Mouse (Mus musculus): ENCODE measurements at regions not wholly inside any gene's neighbourhood (a gene's known extent, or its start where the extent isn't known, plus 50 kb on each side); places are given as distances from the start of the nearest gene placed in this dataset.

DNA sequence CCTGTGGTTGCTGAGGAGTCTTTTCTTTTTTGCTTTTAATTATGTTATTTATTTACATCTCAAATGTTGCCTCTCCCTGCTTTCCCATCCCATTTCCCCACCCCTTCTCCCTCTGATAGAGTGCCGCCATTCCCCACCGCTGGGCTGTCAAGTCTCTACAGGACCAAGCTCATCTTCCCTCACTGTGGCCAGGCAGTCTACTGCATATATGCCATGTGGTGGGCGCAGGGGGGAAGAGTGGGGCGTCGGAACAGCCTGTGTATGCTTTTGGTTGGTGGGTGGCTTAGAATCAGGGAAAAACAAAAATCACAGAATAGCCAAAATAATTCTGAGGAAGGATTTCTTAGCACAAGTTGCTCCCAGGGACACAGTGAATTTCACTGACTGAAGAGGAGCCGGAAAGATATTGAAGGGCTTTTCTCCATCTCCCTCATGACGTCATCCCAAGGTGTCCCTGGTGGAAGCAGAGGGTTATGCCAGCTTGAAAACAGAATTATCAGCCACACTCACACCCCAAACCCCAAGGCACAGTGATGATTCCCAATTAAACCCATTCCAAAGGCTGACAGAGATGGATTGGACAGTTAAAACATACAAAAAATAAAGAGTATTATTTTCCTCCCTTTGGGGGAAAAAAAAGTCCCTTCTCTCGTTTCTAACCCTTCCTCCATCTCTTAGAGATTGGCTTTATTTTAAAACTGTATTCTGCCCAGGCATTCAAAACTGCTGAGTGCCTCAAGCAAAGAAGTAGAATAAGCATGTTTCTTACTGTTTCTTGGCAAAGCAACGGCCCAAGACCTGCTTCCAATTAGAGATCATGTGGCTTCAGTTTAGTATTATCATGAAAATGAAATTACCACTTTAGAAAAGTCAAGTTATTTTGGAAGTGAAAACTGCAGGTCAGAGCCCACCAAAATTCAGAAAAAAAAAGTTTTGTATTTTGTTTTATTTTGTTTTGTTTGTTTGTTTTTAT, 232.0 kb downstream of the Clic5 start:
- no peak for DNase-seq

DNA sequence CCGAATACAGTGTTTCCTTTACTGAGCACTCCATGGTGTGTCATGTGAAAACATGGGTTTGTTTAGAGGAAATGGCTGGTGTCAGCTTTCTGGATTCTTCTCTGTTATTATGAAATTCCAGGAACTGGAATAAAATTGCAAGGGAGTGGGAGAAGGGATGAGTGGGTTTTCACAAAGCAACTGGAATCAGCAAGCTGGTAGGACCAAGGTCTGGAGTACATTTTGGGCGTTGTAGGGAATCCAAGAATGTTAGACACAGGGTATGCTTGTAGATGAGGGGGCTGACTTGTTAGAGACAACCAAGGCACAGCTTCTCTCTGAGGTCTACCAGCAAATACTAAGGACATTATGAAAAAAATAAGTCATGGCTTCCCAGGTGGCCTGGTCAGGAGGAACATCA, 233.8 kb downstream of the Clic5 start:
- no peak for DNase-seq

DNA sequence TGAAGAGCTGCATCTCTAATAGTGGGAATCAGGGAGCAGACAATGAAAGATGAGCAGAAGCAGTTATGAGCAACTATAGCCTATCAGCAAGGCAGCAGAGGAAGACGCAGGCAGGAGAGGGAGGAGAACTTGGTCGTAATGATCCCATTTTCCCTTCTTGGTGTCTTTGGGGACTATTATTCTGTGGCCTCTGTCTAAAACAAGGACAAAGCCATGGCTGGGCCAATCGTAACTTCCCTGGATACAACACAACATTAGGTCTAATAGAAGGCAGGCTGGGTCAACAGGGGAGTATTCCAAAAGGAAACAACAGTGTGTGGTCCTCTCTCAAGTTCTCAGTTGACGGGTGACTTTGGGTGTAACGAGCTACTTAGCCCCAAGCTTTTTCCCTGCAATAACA, 234.5 kb downstream of the Clic5 start:
- no peak for DNase-seq

DNA sequence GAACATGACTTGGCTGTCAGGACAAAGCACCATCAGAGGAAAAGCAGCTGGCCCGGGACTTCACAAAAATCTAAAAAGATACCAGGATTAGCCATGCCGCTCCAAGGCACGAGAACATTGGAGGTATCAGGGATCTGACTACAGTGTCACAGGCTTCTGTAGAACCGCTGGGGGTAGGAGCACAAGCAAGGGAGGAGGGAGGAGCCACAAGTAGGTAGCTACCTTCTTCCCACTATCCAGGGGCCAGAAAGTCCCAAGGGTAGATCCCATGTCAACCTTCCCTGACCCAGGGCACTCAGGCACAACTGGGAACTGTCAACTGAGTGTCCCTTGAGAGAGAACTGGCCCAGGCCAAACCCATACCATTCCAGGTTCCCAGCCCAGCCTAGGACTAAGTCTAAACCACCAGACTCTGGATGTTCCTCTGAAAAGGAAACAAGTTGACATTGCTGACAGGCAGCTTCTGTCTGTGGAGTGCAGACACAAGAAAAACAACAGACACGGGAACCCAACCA, 235.1 kb downstream of the Clic5 start:
- no peak for DNase-seq

DNA sequence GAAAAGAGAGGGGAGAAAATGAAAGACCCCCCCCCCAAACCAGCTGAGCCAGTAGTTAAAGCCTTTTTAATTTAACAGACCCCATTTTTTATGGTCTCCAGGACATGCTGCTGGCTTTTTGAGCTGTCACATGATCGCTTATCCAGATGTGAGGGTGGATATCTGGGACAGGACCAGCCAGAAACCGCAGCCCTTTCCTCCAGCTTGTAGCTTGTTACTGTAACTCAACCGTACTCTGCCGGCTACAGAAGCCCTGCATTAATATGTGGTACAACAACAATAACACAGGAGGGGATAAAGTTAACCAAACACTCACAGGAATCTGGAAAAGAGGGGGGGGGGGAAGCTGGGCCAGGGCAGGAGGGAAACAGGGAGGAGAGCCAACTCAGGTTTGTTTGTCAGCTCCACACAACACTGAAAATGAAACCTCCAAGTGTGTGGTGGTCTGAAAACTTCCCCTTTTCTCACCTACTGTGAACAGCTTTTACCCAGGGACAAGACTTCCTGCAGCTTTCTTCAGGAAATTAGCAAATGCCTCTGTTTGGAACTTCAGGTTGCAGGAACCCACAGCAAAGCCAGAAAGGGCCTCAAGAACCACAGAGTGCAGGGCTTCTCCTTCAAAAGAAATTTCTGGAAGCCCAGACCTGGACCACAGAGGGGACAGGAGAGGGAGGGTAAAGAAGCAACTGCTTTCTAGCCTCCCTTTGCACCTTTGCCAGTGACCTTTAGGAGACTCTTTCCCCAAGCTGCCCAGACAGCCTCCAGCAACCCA, 244.3 kb downstream of the Clic5 start:
- no peak for DNase-seq

DNA sequence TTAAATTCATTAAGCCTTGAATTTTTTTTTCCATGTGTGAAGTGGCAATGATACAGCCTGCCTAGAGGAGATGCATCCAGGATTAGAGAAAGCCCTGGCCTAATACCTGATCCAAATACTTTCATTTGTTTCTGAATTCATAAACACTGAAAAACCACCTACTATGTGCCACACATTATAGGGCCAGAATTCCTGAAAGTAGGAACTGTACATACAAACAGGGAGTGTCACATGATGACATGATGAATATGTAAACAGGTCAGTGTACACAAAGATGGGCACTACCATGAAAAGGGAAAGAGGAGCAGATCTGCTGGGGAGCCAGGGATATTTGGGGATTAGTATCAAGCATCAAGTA, 244.9 kb downstream of the Clic5 start:
- DNase-seq, result no peak

DNA sequence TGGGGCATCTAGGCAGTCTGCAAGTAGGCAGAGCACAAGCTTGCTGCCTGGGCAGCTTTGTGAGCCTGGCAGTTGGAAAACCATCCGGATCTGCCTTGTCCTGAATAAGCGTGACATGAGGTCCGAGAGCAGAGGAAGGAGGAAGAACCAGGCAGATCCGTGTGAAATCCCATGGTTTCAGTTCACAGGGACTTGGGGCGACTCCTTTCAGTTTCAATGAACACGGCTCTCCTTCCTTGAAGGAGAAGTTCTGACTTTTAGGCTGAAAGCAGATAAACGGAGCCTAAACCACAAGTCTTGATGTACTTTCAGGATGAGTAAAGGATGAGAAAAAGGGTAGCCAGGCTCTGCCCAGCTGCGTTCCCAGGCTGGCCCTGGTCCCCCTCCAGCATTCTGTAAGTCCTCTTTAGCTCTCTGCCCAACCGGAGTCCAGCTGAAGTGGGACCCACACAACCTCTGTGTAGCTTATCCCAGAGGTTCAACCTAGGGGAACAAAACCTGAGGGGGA, 248.2 kb downstream of the Clic5 start:
- DNase-seq, result no peak

DNA sequence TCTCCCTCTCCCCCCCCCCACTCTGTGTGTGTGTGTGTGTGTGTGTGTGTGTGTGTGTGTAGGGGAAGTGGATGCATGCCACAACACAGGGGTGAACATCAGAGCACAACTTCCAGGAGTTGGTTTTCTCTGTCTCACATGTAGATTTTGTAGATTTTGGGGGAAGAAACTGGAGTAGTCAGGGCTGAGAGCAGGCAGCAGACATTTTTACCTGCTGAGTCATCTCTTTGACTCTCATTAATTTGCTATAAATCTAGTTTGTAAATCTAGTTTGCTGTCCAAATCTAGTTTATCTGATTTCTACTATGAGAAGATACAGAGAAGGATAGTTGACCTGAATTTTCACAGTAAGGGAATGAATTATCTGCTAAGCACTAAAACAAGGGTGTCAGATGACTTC, 250.1 kb downstream of the Clic5 start:
- DNase-seq, result no peak

DNA sequence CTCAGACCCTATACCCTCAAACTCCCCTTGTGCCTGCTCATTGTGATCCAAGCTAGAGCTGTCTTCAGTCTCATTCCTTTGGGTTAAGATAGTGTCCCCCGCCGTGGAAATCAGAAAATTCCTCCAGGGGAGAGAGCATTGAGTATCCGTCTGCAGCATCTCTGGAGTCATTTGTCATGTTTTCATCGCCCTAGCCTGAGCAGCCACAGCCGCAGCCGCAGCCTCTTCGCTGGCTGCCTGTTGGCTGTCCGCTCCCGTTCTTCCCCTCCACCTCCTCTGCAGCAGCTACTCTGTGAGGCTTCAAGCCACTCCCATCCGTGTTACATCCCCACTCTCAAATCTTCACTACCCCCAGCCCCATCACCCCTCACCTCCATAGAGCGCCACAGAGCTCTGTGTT, 255.1 kb downstream of the Clic5 start:
- DNase-seq, result no peak

DNA sequence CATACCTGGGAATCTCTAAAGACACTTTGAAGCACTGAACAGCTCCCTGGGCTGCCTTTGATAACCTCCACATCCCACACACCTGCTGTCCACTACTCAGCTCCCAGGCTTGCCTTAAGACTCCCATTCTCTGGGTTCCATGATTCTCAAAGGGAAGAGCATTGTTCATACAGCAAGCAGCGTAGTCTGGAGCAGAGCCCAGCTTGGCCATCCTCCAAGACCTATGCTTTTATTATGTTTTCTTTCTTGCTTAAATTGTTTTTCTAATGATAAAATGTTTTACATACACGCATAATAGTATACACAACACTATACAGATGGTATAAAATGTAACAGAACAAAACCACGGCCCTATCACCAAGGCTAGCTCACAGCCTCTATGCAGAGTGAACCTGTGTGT, 257.0 kb downstream of the Clic5 start:
- no peak for DNase-seq

Measured in adrenal gland, postnatal 10 days (tissue).